Mouse (Mus musculus): ENCODE measurements at regions not wholly inside any gene's neighbourhood (a gene's known extent, or its start where the extent isn't known, plus 50 kb on each side); places are given as distances from the start of the nearest gene placed in this dataset.

GRCm38 (mm10) chr10:117953026-117953711, 107.3 kb upstream of the Rap1b start:
- TF ChIP-seq FLI1 (IDR thresholded peaks at IDR 0.05; ENCODE audit: low read length) (no peak), GATA1 (IDR thresholded peaks at IDR 0.05; ENCODE audit: borderline replicate concordance, low read length) (no peak)
- H3K9me3 ChIP-seq, result peaks cover 7% of the 10 kb centered on the region; the same call in 1 of the 2 replicates
- H3K4me3 ChIP-seq (replicated peaks), result peak overlapping the region; percentile 73
- no peaks in the 10 kb centered on the region for H3K27me3 ChIP-seq (replicated peaks)
- H3K36me3 ChIP-seq (replicated peaks; ENCODE audit: low read length), result peaks cover 10% of the 10 kb centered on the region
- peaks cover 53% of the 10 kb centered on the region for H3K4me1 ChIP-seq

- TF ChIP-seq GATA1 (IDR thresholded peaks at IDR 0.05; ENCODE audit: borderline replicate concordance, low read length) (no peak), FLI1 (IDR thresholded peaks at IDR 0.05; ENCODE audit: low read length) (no peak)
- peaks cover 60% of the 10 kb centered on the region for H3K4me1 ChIP-seq
- H3K9me3 ChIP-seq, result peaks cover 7% of the 10 kb centered on the region; the same call in 1 of the 2 replicates
- H3K36me3 ChIP-seq (replicated peaks; ENCODE audit: low read length), result peaks cover 9% of the 10 kb centered on the region
- no peaks in the 10 kb centered on the region for H3K27me3 ChIP-seq (replicated peaks)
- H3K4me3 ChIP-seq (replicated peaks), result no peak overlapping the region
These were observed 110.5 kb upstream of the Rap1b start for GRCm38 (mm10) chr10:117956174-117956950.

- Histone ChIP-seq H3K9me3 (no peaks in the 10 kb centered on the region; the same call in 1 of the 2 replicates), H3K4me3 (replicated peaks) (no peak overlapping the region), H3K27me3 (replicated peaks) (no peaks in the 10 kb centered on the region), H3K36me3 (replicated peaks; ENCODE audit: low read length) (peaks cover 18% of the 10 kb centered on the region), H3K4me1 (peaks cover 27% of the 10 kb centered on the region)
- TF ChIP-seq GATA1 (IDR thresholded peaks at IDR 0.05; ENCODE audit: borderline replicate concordance, low read length) (no peak), FLI1 (IDR thresholded peaks at IDR 0.05; ENCODE audit: low read length) (no peak)
These were observed 128.9 kb upstream of the Rap1b start for GRCm38 (mm10) chr10:117974706-117975105.

- Histone ChIP-seq H3K4me3 (replicated peaks) (no peak overlapping the region), H3K4me1 (peaks cover 27% of the 10 kb centered on the region), H3K9me3 (no peaks in the 10 kb centered on the region; the same call in 1 of the 2 replicates), H3K27me3 (replicated peaks) (no peaks in the 10 kb centered on the region), H3K36me3 (replicated peaks; ENCODE audit: low read length) (peaks cover 18% of the 10 kb centered on the region)
- no peak for TF ChIP-seq FLI1 (IDR thresholded peaks at IDR 0.05; ENCODE audit: low read length)
- no peak for TF ChIP-seq GATA1 (IDR thresholded peaks at IDR 0.05; ENCODE audit: borderline replicate concordance, low read length)
These were observed 129.6 kb upstream of the Rap1b start for GRCm38 (mm10) chr10:117975467-117975866.

GRCm38 (mm10) chr10:117979091-117979490, 133.3 kb upstream of the Rap1b start:
- peaks cover 26% of the 10 kb centered on the region for H3K36me3 ChIP-seq (replicated peaks; ENCODE audit: low read length)
- H3K4me3 ChIP-seq (replicated peaks), result no peak overlapping the region
- H3K4me1 ChIP-seq, result peaks cover 48% of the 10 kb centered on the region
- peaks cover 8% of the 10 kb centered on the region for H3K9me3 ChIP-seq
- TF ChIP-seq GATA1 (IDR thresholded peaks at IDR 0.05; ENCODE audit: borderline replicate concordance, low read length), result no peak
- no peaks in the 10 kb centered on the region for H3K27me3 ChIP-seq (replicated peaks)

- Histone ChIP-seq H3K9me3 (peaks cover 8% of the 10 kb centered on the region), H3K4me1 (peaks cover 57% of the 10 kb centered on the region), H3K27me3 (replicated peaks) (no peaks in the 10 kb centered on the region), H3K4me3 (replicated peaks) (peak overlapping the region; percentile 77), H3K36me3 (replicated peaks; ENCODE audit: low read length) (peaks cover 31% of the 10 kb centered on the region)
- TF ChIP-seq GATA1 (IDR thresholded peaks at IDR 0.05; ENCODE audit: borderline replicate concordance, low read length), result no peak
- no peak for TF ChIP-seq FLI1 (IDR thresholded peaks at IDR 0.05; ENCODE audit: low read length)
These were observed 136.9 kb upstream of the Rap1b start for GRCm38 (mm10) chr10:117982611-117983210.

- H3K4me3 ChIP-seq (replicated peaks), result peak overlapping the region; percentile 79
- TF ChIP-seq GATA1 (IDR thresholded peaks at IDR 0.05; ENCODE audit: borderline replicate concordance, low read length) (no peak), FLI1 (IDR thresholded peaks at IDR 0.05; ENCODE audit: low read length) (no peak)
- H3K36me3 ChIP-seq (replicated peaks; ENCODE audit: low read length), result peaks cover 29% of the 10 kb centered on the region
- H3K27me3 ChIP-seq (replicated peaks), result no peaks in the 10 kb centered on the region
- peaks cover 8% of the 10 kb centered on the region for H3K9me3 ChIP-seq
- peaks cover 63% of the 10 kb centered on the region for H3K4me1 ChIP-seq
These were observed 137.4 kb upstream of the Rap1b start for GRCm38 (mm10) chr10:117983271-117983670.

GRCm38 (mm10) chr10:117984784-117985602, 139.2 kb upstream of the Rap1b start:
- H3K4me1 ChIP-seq, result peaks cover 80% of the 10 kb centered on the region
- no peak overlapping the region for H3K4me3 ChIP-seq (replicated peaks)
- H3K36me3 ChIP-seq (replicated peaks; ENCODE audit: low read length), result peaks cover 27% of the 10 kb centered on the region
- peaks cover 15% of the 10 kb centered on the region for H3K9me3 ChIP-seq
- no peaks in the 10 kb centered on the region for H3K27me3 ChIP-seq (replicated peaks)
- TF ChIP-seq GATA1 (IDR thresholded peaks at IDR 0.05; ENCODE audit: borderline replicate concordance, low read length) (no peak), FLI1 (IDR thresholded peaks at IDR 0.05; ENCODE audit: low read length) (no peak)

- Histone ChIP-seq H3K36me3 (replicated peaks; ENCODE audit: low read length) (peaks cover 29% of the 10 kb centered on the region), H3K4me3 (replicated peaks) (no peak overlapping the region), H3K27me3 (replicated peaks) (no peaks in the 10 kb centered on the region), H3K9me3 (peaks cover 19% of the 10 kb centered on the region), H3K4me1 (peaks cover 70% of the 10 kb centered on the region)
- TF ChIP-seq GATA1 (IDR thresholded peaks at IDR 0.05; ENCODE audit: borderline replicate concordance, low read length) (no peak), FLI1 (IDR thresholded peaks at IDR 0.05; ENCODE audit: low read length) (no peak)
These were observed 141.8 kb upstream of the Rap1b start for GRCm38 (mm10) chr10:117987620-117988019.
